Mouse (Mus musculus) heart, embryonic 15.5 days (tissue): ENCODE data around the gene Nfs1. TPM values are rescaled to one million over a fixed set of nuclear protein-coding genes. Genes with fewer than 3 reads are reported as not detected.
"Not testable (repeated sequence)": the region's sequence is repeated elsewhere in the genome, so short reads cannot be mapped to it uniquely, and the experiment has no call there.

Experiments used
- ATAC-seq: fragments of 200-750 bp; cut with Nextera tagmentation; replicated peaks from 2 replicates; pipeline ENCODE4 v1.8.0; 2017; ENCODE audit warnings: low read depth, moderate TSS enrichment; ENCODE audit not compliant: insufficient number of reproducible peaks, insufficient read depth, low FRiP score
- H3K27ac ChIP-seq: fragments of 300-500 bp; sonication (generic); 2 replicates; pipeline ENCODE4 v1.5.1; 2015; ENCODE audit warnings: mild to moderate bottlenecking, inconsistent platforms
- H3K27me3 ChIP-seq: fragments of 300-500 bp; sonication (generic); 2 replicates; pipeline ENCODE4 v1.6.1; 2015; ENCODE audit warnings: inconsistent platforms
- H3K36me3 ChIP-seq: fragments of 300-500 bp; sonication (generic); 2 replicates; pipeline ENCODE4 v1.6.1; 2015; ENCODE audit warnings: mild to moderate bottlenecking, inconsistent platforms
- H3K4me1 ChIP-seq: fragments of 300-500 bp; sonication (generic); replicated peaks from 2 replicates; pipeline ENCODE4 v1.6.1; 2015; ENCODE audit warnings: inconsistent platforms
- H3K4me2 ChIP-seq: fragments of 300-500 bp; sonication (generic); 2 replicates; pipeline ENCODE4 v1.6.1; 2015; ENCODE audit warnings: inconsistent platforms, mild to moderate bottlenecking, moderate library complexity
- H3K4me3 ChIP-seq: fragments of 300-500 bp; sonication (generic); 2 replicates; pipeline ENCODE4 v1.5.1; 2015; ENCODE audit warnings: mild to moderate bottlenecking, inconsistent platforms
- H3K9ac ChIP-seq: fragments of 300-500 bp; sonication (generic); 2 replicates; pipeline ENCODE4 v1.6.1; 2015; ENCODE audit warnings: mild to moderate bottlenecking, inconsistent platforms
- H3K9me3 ChIP-seq: fragments of 300-500 bp; sonication (generic); replicated peaks from 2 replicates; pipeline ENCODE4 v1.6.1; 2016; ENCODE audit warnings: inconsistent platforms
- WGBS: fragments of 180-500 bp; shearing (Covaris S2); methylation state at CpG from one replicate; pipeline ENCODE4 v1.1.7; 2015; ENCODE audit warnings: mixed read lengths; 5-methylcytosine and 5-hydroxymethylcytosine counted together
- polyA plus RNA-seq: library from polyadenylated mRNA; unstranded; fragments of >200 nt; fragmentation: Nextera tagmentation; extraction: Ambion mirVana; gene quantifications from 2 replicates; pipeline ENCODE4 v1.2.1, GENCODE M21; 2015

Gene Nfs1
- polyA plus RNA-seq, 1 experiment from 2014 or later, result 58.2 TPM

GRCm38 (mm10) chr2:156135695-156136094, 8.3 kb downstream of the Nfs1 start:
- no peaks in the 10 kb centered on the region for H3K9me3 ChIP-seq
- no peak overlapping the region for H3K4me3 ChIP-seq
- H3K27me3 ChIP-seq, result no peaks in the 10 kb centered on the region
- no peak overlapping the region for H3K4me2 ChIP-seq
- peaks cover 4% of the 10 kb centered on the region; the same call in 1 of the 2 replicates for H3K36me3 ChIP-seq
- H3K27ac ChIP-seq, result no peak overlapping the region
- no peaks in the 10 kb centered on the region for H3K4me1 ChIP-seq
- no peak overlapping the region for H3K9ac ChIP-seq
- ATAC-seq, result no peak
- WGBS, result 85% methylated on average over 6 of the region's 6 CpGs

- Histone ChIP-seq H3K9me3 (no peaks in the 10 kb centered on the region), H3K9ac (no peak overlapping the region), H3K4me1 (no peaks in the 10 kb centered on the region), H3K4me2 (no peak overlapping the region), H3K36me3 (no peaks in the 10 kb centered on the region; the same call in 1 of the 2 replicates), H3K4me3 (no peak overlapping the region), H3K27me3 (no peaks in the 10 kb centered on the region), H3K27ac (no peak overlapping the region)
- 77% methylated on average over 5 of the region's 5 CpGs for WGBS
- ATAC-seq, result no peak
Observed at GRCm38 (mm10) chr2:156134161-156134560, 9.8 kb downstream of the Nfs1 start.

GRCm38 (mm10) chr2:156126992-156127391, 17.0 kb downstream of the Nfs1 start, which contains the start of gene Gm28036:
TSS of gene Gm28036 (minus strand) at chr2:156127092.
- Histone ChIP-seq H3K4me1 (no peaks in the 10 kb centered on the region), H3K4me2 (no peak within 1 kb of the TSS), H3K9ac (no peak within 1 kb of the TSS), H3K27me3 (no peaks in the 10 kb centered on the region), H3K36me3 (peaks cover 33% of the 10 kb centered on the region; the same call in 1 of the 2 replicates), H3K9me3 (no peaks in the 10 kb centered on the region), H3K27ac (no peak within 1 kb of the TSS), H3K4me3 (no peak within 1 kb of the TSS)
- ATAC-seq, result no peak
- WGBS, result 94% methylated on average over 5 of the region's 5 CpGs

GRCm38 (mm10) chr2:156123731-156124130, 20.3 kb downstream of the Nfs1 start:
- Histone ChIP-seq H3K36me3 (peaks cover 33% of the 10 kb centered on the region; the same call in 1 of the 2 replicates), H3K4me3 (no peak overlapping the region), H3K9me3 (no peaks in the 10 kb centered on the region), H3K27ac (no peak overlapping the region), H3K27me3 (no peaks in the 10 kb centered on the region), H3K9ac (no peak overlapping the region), H3K4me1 (no peaks in the 10 kb centered on the region), H3K4me2 (no peak overlapping the region)
- WGBS, result 80% methylated on average over 5 of the region's 5 CpGs
- ATAC-seq, result no peak

GRCm38 (mm10) chr2:156119566-156119965, 24.4 kb downstream of the Nfs1 start:
- Histone ChIP-seq H3K27ac (no peak overlapping the region), H3K9me3 (no peaks in the 10 kb centered on the region), H3K4me1 (no peaks in the 10 kb centered on the region), H3K36me3 (peaks cover 13% of the 10 kb centered on the region; the same call in 1 of the 2 replicates), H3K4me3 (no peak overlapping the region), H3K4me2 (no peak overlapping the region), H3K27me3 (no peaks in the 10 kb centered on the region), H3K9ac (no peak overlapping the region)
- ATAC-seq, result no peak

- H3K27me3 ChIP-seq, H3K36me3 ChIP-seq, H3K9me3 ChIP-seq, ATAC-seq: not testable (repeated sequence)
- Histone ChIP-seq H3K4me1 (peaks cover 13% of the 10 kb centered on the region), H3K4me2 (peak overlapping the region; percentile 56), H3K4me3 (peak overlapping the region; percentile 91), H3K9ac (peak overlapping the region; percentile 95), H3K27ac (peak overlapping the region; percentile 93)
- 16% methylated on average over 5 of the region's 5 CpGs for WGBS
Observed at GRCm38 (mm10) chr2:156112080-156112423, 31.9 kb downstream of the Nfs1 start.

GRCm38 (mm10) chr2:156111358-156112079, 32.5 kb downstream of the Nfs1 start, which contains the start of the genes Cpne1 and Rbm12:
TSS of gene Cpne1 (minus strand) at chr2:156111965.
TSS of gene Rbm12 (minus strand) at chr2:156111978.
- Histone ChIP-seq H3K27me3 (no peaks in the 10 kb centered on the region), H3K9ac (peak within 1 kb of the TSS; percentile 95), H3K4me1 (peaks cover 13% of the 10 kb centered on the region), H3K4me3 (peak within 1 kb of the TSS; percentile 91), H3K9me3 (no peaks in the 10 kb centered on the region), H3K27ac (peak within 1 kb of the TSS; percentile 93), H3K36me3 (no peaks in the 10 kb centered on the region), H3K4me2 (peak within 1 kb of the TSS; percentile 78)
- ATAC-seq, result peak; percentile 93
- WGBS, result under 1% methylated on average over 74 of the region's 74 CpGs

GRCm38 (mm10) chr2:156110627-156111357, 33.2 kb downstream of the Nfs1 start:
- H3K4me1 ChIP-seq, result peaks cover 15% of the 10 kb centered on the region
- no peaks in the 10 kb centered on the region for H3K36me3 ChIP-seq
- H3K9ac ChIP-seq, result peak overlapping the region; percentile 95
- ATAC-seq, result peak; percentile 49; the same call in 1 of the 2 replicates
- H3K4me2 ChIP-seq, result peak overlapping the region; percentile 78
- no peaks in the 10 kb centered on the region for H3K9me3 ChIP-seq
- no peaks in the 10 kb centered on the region for H3K27me3 ChIP-seq
- peak overlapping the region; percentile 91 for H3K4me3 ChIP-seq
- under 1% methylated on average over 16 of the region's 16 CpGs for whole genome bisulfite sequencing
- H3K27ac ChIP-seq, result peak overlapping the region; percentile 93

GRCm38 (mm10) chr2:156091926-156092325, 52.1 kb downstream of the Nfs1 start:
- no peaks in the 10 kb centered on the region for H3K9me3 ChIP-seq
- no peak for ATAC-seq
- peaks cover 28% of the 10 kb centered on the region for H3K36me3 ChIP-seq
- H3K27me3 ChIP-seq, result no peaks in the 10 kb centered on the region
- WGBS, result 74% methylated on average over 5 of the region's 5 CpGs
- H3K9ac ChIP-seq, result no peak overlapping the region
- H3K4me2 ChIP-seq, result no peak overlapping the region
- no peak overlapping the region for H3K4me3 ChIP-seq
- H3K27ac ChIP-seq, result no peak overlapping the region
- H3K4me1 ChIP-seq, result peaks cover 7% of the 10 kb centered on the region; the same call in 1 of the 2 replicates

GRCm38 (mm10) chr2:156089799-156090198, 54.2 kb downstream of the Nfs1 start:
- H3K4me3 ChIP-seq, result no peak overlapping the region
- no peak overlapping the region for H3K4me2 ChIP-seq
- no peak overlapping the region for H3K9ac ChIP-seq
- 93% methylated on average over 1 of the region's 1 CpGs for WGBS
- peaks cover 9% of the 10 kb centered on the region for H3K36me3 ChIP-seq
- no peak for ATAC-seq
- H3K4me1 ChIP-seq, result peaks cover 15% of the 10 kb centered on the region
- H3K9me3 ChIP-seq, result no peaks in the 10 kb centered on the region
- H3K27me3 ChIP-seq, result no peaks in the 10 kb centered on the region
- H3K27ac ChIP-seq, result no peak overlapping the region

- no peak overlapping the region for H3K27ac ChIP-seq
- no peaks in the 10 kb centered on the region for H3K9me3 ChIP-seq
- WGBS, result 82% methylated on average over 7 of the region's 7 CpGs
- no peak for ATAC-seq
- no peak overlapping the region for H3K9ac ChIP-seq
- H3K4me1 ChIP-seq, result peaks cover 15% of the 10 kb centered on the region
- H3K4me2 ChIP-seq, result no peak overlapping the region
- peaks cover 9% of the 10 kb centered on the region for H3K36me3 ChIP-seq
- no peaks in the 10 kb centered on the region for H3K27me3 ChIP-seq
- no peak overlapping the region for H3K4me3 ChIP-seq
Observed at GRCm38 (mm10) chr2:156087391-156088110, 56.4 kb downstream of the Nfs1 start.
